Mouse (Mus musculus) testis, adult 2 months (tissue): ENCODE results near the gene Tmem30c.

Source experiments
- CTCF ChIP-seq: fragments of 200-500 bp; IDR thresholded peaks from 2 replicates; pipeline ENCODE4 v1.5.1; 2012; ENCODE audit warnings: low read depth, mild to moderate bottlenecking, inconsistent platforms, low read length, moderate library complexity; ENCODE audit not compliant: control insufficient read depth, insufficient read depth, insufficient replicate concordance
- POLR2A ChIP-seq: fragments of 200-500 bp; IDR thresholded peaks from 2 replicates; pipeline ENCODE4 v1.6.1; 2012; ENCODE audit warnings: low read depth, mild to moderate bottlenecking, inconsistent platforms, low read length, moderate library complexity; ENCODE audit not compliant: control insufficient read depth

DNA sequence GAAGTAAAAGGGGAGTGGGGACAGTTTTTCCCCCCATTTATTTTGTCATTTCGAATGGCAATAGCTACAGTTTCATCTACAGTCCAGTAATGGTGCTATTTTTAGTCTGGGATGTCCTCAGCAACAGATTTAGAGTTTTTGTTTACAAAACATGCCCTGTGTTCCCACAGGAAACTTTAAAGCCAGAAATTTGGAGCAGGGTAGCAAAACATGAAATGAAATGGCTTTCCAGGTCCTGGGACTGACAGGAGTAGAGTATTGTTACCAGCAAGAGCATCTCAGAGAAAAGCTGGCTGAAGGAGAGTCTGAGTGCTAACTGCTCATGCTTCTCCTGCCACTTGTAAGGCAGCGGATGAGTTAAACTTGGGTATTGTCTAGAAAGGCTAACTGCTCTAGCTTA lies 37.4 kb upstream of the Tmem30c start:
- no peak for TF ChIP-seq POLR2A
- TF ChIP-seq CTCF: no peak
